Mouse (Mus musculus) cerebellum, postnatal 25 days (tissue): ENCODE data around the gene Gm45062.

Experiments used
- DNase-seq, 2 experiments: peaks; one replicate each; pipeline ENCODE4 v3.0.0; 2021; ENCODE audit warnings: mixed read lengths in 2 of 2

The Gm45062 gene

GRCm38 (mm10) chr6:8485414-8486175 lies 226.3 kb downstream of the Gm45062 start:
- no peak for DNase-seq

- no peak for DNase-seq
These were observed 227.3 kb downstream of the Gm45062 start for GRCm38 (mm10) chr6:8486391-8487043.

DNA sequence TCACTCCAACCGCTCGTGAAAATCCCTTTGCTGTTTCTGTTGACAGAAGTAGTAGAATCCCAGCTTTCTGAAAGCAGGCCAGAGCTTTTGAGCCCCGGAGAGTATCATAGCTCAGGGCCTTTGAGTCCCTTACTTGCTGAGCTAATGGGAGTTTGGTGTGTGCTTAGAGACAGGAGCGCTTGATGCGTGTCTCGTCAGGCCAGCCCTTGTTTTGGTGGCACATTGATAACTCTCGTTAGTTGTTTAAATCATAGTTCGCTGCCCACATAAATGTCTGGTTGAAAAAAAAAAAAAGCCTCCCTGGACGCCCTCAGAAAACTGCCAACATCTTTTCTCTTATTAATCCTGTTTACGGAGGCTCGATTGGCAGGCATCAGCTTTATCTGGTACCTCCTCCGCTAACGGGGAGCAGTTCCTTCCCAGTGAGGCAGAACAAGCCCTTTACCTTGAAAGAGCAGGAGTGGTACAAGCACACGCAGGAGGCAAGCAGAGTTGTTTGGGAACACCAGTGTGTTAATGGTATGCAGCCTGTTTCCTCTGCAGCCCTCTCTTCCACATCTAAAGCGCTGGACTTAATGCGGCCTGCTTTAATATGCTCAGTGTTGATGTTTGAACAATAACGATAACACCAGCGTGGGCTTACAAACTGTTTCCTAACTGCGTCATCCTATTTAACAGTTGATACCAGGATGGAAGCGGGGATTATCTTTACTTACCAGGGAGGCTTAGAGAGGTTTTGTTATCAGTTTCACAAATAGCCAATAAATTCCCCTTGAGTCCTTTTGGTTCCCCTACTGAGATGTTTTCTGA lies 228.0 kb downstream of the Gm45062 start:
- no peak for DNase-seq

- DNase-seq = no peak
These were observed 229.0 kb downstream of the Gm45062 start for GRCm38 (mm10) chr6:8488249-8488648.

- no peak for DNase-seq
These were observed 230.0 kb downstream of the Gm45062 start for GRCm38 (mm10) chr6:8489266-8489665.

DNA sequence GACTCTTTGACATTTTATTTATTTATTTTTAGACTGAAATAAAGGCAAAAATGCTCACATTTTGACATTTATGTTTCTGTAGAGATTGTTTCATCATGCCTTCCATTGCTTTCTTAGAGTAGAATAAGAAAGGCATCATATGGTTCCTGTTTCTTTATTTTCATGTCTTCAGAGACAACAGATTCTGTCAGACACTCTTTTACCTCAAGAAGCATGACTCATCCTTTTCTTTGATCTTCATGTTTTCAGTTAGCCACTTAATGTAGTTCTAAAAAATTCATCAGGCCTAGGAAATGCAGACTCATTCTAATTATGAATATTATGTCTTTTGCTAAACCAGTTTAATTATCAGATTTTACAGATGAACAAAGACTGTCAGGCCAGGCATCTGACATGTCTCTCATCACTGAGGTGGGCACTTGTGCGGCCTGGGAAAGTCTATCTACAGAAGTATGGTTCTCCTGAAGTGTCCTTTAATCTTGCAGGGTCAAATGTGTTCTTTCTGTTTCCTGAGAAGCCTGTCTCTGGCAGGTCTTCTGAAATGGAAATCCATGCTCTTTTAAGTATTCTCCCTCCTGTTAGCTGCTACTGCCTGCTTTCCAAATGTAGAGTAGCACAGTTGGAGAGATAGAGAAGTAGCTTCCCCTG lies 230.8 kb downstream of the Gm45062 start:
- DNase-seq = no peak

- no peak for DNase-seq
These were observed 233.0 kb downstream of the Gm45062 start for GRCm38 (mm10) chr6:8492248-8492647.

DNA sequence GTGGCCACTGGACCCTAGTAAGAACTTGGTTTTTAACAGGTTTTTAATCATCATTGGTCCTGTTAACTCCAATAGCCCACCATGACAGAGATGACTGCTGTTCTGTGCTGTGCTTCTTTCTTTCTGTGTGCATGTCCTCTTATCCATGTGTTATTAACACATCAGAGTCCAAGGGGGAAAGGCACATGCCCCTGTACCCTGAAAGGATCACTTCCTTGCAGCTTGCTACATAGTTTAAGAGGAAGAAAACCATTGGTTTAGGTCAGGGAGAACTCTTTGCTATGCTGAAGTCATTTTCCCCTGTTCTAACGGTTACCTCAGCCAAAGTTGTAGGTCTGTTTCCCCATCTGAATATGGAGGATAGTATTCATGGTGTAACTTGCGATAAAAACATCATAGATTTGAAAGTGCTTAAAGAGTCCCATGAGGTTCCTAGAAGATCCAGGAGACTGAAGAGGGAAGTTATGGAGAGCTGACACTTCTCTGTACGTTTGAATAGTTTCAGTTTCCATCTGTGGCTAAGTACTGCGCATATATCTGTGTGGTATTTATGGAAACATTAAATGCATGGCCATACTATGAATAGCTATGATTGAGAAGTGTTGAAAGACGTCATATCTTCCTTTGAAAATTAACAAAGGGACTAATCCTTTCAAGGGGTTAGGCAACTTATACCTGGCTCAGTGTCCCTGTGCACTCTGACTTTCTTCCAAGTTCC lies 236.0 kb downstream of the Gm45062 start:
- no peak for DNase-seq

DNA sequence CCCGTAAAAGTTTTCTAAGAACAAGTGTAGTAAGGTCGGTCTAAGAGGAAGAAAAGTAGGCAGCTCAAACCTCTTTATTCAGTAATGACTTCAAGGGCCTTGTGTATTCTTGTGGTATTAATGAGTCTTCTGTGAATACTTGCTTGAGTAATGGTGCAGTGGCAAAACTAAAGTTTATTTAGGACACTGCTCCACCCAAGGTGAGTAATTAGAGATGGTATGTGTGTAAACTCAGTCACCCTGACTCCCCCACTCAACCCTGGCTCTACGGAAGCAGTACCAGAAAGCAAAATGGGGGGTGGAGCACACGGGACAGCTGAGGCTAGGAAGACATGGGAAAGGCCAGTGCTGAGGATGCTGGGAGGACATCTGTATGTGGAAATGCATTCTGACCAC lies 236.6 kb downstream of the Gm45062 start:
- DNase-seq = no peak

GRCm38 (mm10) chr6:8497234-8497867 lies 238.1 kb downstream of the Gm45062 start:
- DNase-seq = no peak

DNA sequence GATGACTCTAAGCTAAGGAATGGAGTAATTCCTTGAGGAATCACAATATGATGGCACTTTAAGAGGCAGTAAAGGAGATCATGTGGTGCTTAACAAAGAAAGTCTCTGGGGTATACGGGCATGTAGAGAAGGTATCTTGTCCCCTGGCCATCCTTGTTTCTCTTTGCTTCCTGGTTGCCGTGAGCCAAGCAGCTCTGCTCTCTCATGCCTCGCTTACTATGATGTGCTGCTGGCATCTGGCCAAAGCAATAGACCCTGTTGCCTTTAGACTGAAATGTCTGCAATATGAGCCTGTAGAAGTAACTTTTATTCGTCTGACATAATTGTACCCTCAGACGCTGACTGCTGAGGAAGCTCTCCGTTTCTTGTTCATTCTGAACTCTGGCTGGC lies 238.6 kb downstream of the Gm45062 start:
- no peak for DNase-seq

DNA sequence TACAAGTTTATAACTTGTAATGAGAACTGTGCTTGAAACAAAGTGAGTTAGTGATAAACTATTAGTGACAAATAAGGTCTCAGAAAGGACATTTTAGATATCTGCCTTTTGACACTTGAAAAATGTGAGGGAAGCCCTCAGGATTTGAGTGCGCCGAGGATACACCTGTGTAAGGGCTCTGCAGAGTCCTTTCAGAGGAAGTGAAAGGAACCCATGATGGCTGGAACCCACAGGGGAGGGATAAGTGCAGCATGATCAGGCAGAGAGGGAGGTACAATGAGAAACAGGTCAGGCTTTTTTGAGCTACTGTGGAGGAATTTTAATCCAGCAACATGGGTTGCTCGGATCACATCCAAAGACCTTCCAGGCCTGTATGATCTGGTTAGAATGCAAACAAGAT lies 239.7 kb downstream of the Gm45062 start:
- no peak for DNase-seq

GRCm38 (mm10) chr6:8503953-8504352 lies 244.7 kb downstream of the Gm45062 start:
- DNase-seq = no peak

- DNase-seq = no peak
These were observed 245.4 kb downstream of the Gm45062 start for GRCm38 (mm10) chr6:8504521-8505228.

DNA sequence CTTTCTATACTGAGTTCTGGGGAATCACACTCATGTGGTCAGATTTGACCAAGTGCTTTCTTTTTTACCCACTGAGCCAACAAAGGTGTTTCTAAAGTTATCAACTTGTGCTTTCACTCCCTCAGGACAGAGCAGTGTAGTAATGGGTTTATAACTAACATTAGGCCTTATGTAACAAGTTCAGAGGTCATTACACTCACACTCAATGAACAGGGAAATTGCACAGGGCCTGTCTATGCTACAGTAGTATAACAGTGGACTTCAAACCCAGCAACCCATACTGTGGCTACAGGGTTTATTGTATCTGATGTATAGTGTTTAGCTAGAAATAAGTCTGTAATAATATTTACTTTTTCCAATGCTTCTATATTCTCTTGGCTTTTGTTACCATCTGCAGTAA lies 247.4 kb downstream of the Gm45062 start:
- no peak for DNase-seq

DNA sequence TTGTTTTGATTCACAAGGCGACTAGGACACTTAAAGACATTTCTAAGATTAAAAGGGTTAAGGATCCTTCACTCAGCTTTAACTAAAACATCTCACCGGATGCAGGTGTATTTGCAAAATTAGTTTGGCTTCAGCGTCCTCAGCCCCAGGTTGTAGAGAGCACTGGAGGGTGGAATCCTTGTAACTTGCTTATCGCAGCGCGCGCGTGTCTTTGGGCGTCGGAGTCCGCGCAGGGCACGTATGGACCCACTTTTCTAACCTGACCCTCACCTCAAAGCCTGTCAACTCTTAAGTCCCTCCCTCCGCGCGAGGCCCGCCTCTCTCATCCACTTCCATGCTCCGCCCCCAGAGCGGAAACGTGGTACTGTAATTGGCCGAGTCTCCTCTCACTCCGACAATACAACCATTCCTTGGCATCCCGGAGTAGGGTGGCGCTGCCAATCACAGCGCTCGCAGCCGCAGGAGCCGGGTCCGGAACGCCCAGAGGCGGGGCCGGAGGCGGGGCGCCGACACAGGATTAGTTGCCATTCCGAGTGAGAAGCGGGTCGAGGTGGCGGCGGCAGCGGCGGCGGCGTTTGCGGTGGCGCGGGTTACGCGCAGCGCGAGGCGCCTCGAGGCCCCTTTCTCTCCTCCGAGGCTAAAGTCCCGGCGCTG lies 249.8 kb downstream of the Gm45062 start:
- DNase-seq = peak; percentile 99

DNA sequence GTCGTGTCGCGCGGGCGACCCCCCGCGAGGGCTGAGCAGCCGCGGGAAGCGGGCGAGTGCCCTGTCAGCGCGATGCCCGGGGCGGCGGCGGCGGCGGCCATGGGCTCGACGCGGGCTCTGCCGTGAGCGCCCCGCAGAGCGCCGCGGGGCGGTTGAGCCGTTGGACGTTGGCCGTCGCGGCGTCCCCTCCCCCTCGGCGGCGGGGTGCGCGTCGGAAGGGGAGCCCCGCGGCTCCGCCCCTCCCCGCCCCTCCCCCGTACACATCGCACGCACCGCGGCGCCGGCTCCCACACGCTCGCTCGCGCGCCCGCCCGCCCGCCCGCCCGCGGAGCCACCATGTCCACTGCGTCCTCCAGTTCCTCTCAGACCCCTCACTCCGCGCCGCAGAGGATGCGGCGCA lies 250.3 kb downstream of the Gm45062 start, which contains the start of gene Glcci1:
Glcci1 (plus strand) TSS at position 50 of the 400 bp plus-strand sequence.
- DNase-seq = peak in 1 of 2 experiments; percentile 93

- DNase-seq = peak; percentile 74 to 81
These were observed 251.0 kb downstream of the Gm45062 start for GRCm38 (mm10) chr6:8509961-8510863.

GRCm38 (mm10) chr6:8510864-8511428 lies 251.7 kb downstream of the Gm45062 start:
- DNase-seq = peak in 1 of 2 experiments; percentile 20
